Mouse (Mus musculus) ES-Bruce4 (cell line): ENCODE measurements at regions not wholly inside any gene's neighbourhood (a gene's known extent, or its start where the extent isn't known, plus 50 kb on each side); places are given as distances from the start of the nearest gene placed in this dataset.

Experiments
- H3K27ac ChIP-seq: 2 replicates; pipeline ENCODE4 v1.5.1; 2012; ENCODE audit warnings: low read length, inconsistent platforms; ENCODE audit not compliant: insufficient read depth
- H3K27me3 ChIP-seq: 2 replicates; pipeline ENCODE4 v1.6.1; 2012; ENCODE audit warnings: mild to moderate bottlenecking, low read length, inconsistent platforms; ENCODE audit not compliant: control insufficient read depth, poor library complexity, insufficient read depth, severe bottlenecking
- H3K36me3 ChIP-seq: 2 replicates; pipeline ENCODE4 v1.6.1; 2012; ENCODE audit warnings: inconsistent platforms, mild to moderate bottlenecking, low read length, moderate library complexity; ENCODE audit not compliant: control insufficient read depth, poor library complexity, insufficient read depth, severe bottlenecking
- H3K4me1 ChIP-seq: one replicate; pipeline ENCODE4 v1.8.1; 2011; ENCODE audit warnings: low read length; ENCODE audit not compliant: control insufficient read depth, insufficient read depth
- H3K4me3 ChIP-seq: 2 replicates; pipeline ENCODE4 v1.5.1; 2011; ENCODE audit warnings: low read depth, mild to moderate bottlenecking, low read length
- H3K9ac ChIP-seq: 2 replicates; pipeline ENCODE4 v1.6.1; 2012; ENCODE audit warnings: low read depth, mild to moderate bottlenecking, inconsistent platforms; ENCODE audit not compliant: poor library complexity, severe bottlenecking
- H3K9me3 ChIP-seq: replicated peaks from 2 replicates; pipeline ENCODE4 v1.6.1; 2012; ENCODE audit warnings: mild to moderate bottlenecking, low read length, inconsistent platforms; ENCODE audit not compliant: control insufficient read depth, poor library complexity, insufficient read depth, severe bottlenecking
- CTCF ChIP-seq: IDR thresholded peaks from one replicate; pipeline ENCODE4 v1.8.1; 2011; ENCODE audit warnings: low read depth, low read length
- EP300 ChIP-seq: IDR thresholded peaks from 2 replicates; pipeline ENCODE4 v1.6.1; 2011; ENCODE audit warnings: low read depth, low read length; ENCODE audit not compliant: insufficient read depth
- POLR2A ChIP-seq: IDR thresholded peaks from one replicate; pipeline ENCODE4 v1.8.1; 2011; ENCODE audit warnings: low read length; ENCODE audit not compliant: insufficient read depth

GRCm38 (mm10) chr1:137374641-137375040 lies 414.4 kb upstream of the Nr5a2 start:
- Histone ChIP-seq H3K36me3 (no peaks in the 10 kb centered on the region), H3K4me3 (no peak overlapping the region), H3K4me1 (peaks cover 1% of the 10 kb centered on the region), H3K27me3 (no peaks in the 10 kb centered on the region), H3K9ac (no peak overlapping the region), H3K9me3 (no peaks in the 10 kb centered on the region), H3K27ac (no peak overlapping the region)
- TF ChIP-seq CTCF (no peak), POLR2A (no peak)

DNA sequence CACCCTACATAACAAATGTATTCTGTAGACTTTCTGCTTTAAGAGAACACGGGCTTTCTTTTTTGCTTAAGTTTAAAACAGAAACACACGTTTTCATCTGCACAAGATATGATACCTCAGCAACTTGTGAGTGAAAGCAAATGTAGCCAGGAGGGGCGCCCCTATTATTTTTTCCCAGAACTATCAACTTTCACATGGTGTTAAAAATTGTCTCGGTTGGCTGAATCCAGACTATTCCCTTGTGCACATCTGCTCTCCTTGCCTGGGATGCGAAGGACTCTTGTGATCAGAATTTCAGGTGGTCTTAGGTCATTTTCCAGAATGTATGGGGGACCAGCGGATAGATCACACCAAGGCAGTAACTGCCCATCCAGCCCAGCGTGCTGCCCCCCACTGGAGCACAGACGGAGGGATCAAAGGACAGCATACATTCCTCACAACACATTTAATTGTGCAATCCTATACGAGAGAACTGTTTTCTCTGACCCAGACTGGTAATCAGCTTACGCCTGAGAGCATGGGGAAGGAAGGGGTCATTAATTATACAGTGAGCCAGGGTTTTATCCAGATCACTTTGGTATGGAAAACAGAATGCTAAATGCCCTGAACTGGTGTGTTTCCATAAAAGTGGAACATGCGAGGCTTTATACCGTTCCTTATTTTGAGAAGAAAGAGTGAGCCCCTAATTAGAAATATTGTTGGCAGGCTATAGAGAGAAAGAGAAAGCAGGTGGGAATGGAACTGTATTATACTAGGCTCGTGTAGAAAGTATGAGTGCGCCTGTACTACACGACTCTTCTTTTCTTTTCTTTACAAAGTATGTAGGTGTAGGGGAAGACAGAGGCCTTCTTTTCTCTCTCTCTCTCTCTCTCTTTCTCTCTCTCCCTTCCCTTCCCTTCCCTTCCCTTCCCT lies 413.5 kb upstream of the Nr5a2 start:
- Histone ChIP-seq H3K4me3 (no peak overlapping the region), H3K4me1 (no peaks in the 10 kb centered on the region), H3K9ac (no peak overlapping the region), H3K27ac (no peak overlapping the region), H3K36me3 (no peaks in the 10 kb centered on the region), H3K27me3 (no peaks in the 10 kb centered on the region), H3K9me3 (no peaks in the 10 kb centered on the region)
- TF ChIP-seq POLR2A = no peak
- no peak for TF ChIP-seq EP300
- no peak for TF ChIP-seq CTCF

DNA sequence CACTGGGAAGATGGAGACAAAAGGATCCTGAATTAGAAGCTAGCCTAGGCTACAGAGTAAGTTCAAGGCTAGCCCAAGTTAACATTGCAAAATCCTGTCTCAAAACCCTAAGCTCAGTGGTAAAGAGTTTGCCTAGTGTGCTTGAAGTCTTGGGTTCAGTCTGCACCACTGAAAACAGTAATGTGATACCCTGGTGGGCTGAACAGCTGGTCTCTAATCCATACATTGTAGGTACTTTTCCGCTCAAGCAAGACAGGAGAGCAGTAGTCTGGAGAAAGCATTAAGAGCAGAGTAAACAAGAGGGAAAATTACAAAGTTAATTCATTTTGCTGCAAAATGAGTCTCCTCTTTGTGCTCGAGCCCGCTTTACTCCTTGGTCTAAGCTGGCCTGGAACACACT lies 412.0 kb upstream of the Nr5a2 start:
- Histone ChIP-seq H3K4me1 (no peaks in the 10 kb centered on the region), H3K9ac (no peak overlapping the region), H3K9me3 (no peaks in the 10 kb centered on the region), H3K4me3 (no peak overlapping the region), H3K27me3 (no peaks in the 10 kb centered on the region), H3K27ac (no peak overlapping the region), H3K36me3 (no peaks in the 10 kb centered on the region)
- TF ChIP-seq POLR2A (no peak), CTCF (no peak), EP300 (no peak)

DNA sequence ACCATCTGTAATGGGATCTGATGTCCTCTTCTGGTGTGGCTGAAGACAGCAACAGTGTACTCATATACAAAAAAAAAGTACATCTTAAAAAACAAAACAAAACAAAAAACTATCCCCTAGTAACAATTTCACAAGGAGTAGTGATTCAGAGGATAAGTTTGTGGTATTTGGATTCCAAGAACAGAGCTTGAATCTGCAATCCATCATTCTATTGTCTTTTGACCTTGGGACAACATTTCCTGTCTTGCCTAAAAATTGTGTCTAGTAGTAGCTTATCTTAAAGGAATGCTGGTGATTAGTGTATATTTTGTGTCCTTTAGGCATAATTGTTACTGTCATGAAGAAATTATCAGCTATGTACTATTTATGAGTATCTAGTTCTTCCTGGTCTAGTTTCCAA lies 404.1 kb upstream of the Nr5a2 start:
- Histone ChIP-seq H3K27ac (no peak overlapping the region), H3K9ac (no peak overlapping the region)
- no peak for TF ChIP-seq EP300
- no peak for TF ChIP-seq CTCF
- TF ChIP-seq POLR2A = no peak

DNA sequence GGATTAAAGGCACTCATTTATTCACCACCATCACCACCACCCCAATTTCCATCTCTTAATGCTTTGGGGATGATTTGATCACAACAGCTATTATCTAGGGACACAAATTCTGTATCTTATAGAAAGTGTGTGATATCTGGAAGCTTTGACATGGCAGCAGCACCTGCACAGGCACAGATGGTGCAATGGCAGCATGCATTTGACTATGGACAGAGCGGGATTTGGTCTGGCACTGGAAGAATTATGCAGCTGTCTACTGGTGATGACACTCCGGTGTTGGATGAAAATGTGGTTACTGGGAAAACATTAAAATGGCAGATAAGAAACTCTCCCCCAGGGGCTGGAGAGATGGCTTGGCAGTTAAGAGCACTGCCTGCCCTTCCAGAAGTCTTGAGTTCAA lies 403.7 kb upstream of the Nr5a2 start:
- Histone ChIP-seq H3K36me3 (no peaks in the 10 kb centered on the region), H3K4me1 (no peaks in the 10 kb centered on the region), H3K9me3 (no peaks in the 10 kb centered on the region), H3K9ac (no peak overlapping the region), H3K27ac (no peak overlapping the region), H3K27me3 (no peaks in the 10 kb centered on the region), H3K4me3 (no peak overlapping the region)
- TF ChIP-seq POLR2A = no peak
- TF ChIP-seq CTCF = no peak

More for the DNA sequence above, 404.1 kb upstream of the Nr5a2 start:
- Histone ChIP-seq H3K4me1 (no peaks in the 10 kb centered on the region), H3K27me3 (no peaks in the 10 kb centered on the region), H3K36me3 (no peaks in the 10 kb centered on the region), H3K4me3 (no peak overlapping the region), H3K9me3 (no peaks in the 10 kb centered on the region)

- no peak overlapping the region for H3K4me3 ChIP-seq
- no peaks in the 10 kb centered on the region for H3K9me3 ChIP-seq
- TF ChIP-seq EP300 (no peak), CTCF (no peak), POLR2A (no peak)
- H3K9ac ChIP-seq = no peak overlapping the region
- H3K27me3 ChIP-seq = no peaks in the 10 kb centered on the region
- H3K4me1 ChIP-seq = no peaks in the 10 kb centered on the region
- no peaks in the 10 kb centered on the region for H3K36me3 ChIP-seq
- H3K27ac ChIP-seq = no peak overlapping the region
Observed at GRCm38 (mm10) chr1:137363561-137363960, 403.3 kb upstream of the Nr5a2 start.
